Mouse (Mus musculus): ENCODE data around the gene Eif3l. TPM values are rescaled to one million over a fixed set of nuclear protein-coding genes. Genes with fewer than 3 reads are reported as not detected.

Eif3l gene
- total RNA-seq, 2 experiments from 2014 or later, result 69.4 to 74.8 TPM

- DNase-seq, result no peak
Observed at GRCm38 (mm10) chr15:79124331-79124875, 49.4 kb downstream of the Eif3l start.

GRCm38 (mm10) chr15:79126217-79126932 lies 51.4 kb downstream of the Eif3l start:
- peak in 1 of 2 experiments; percentile 38 for DNase-seq

- DNase-seq, result no peak
Observed at GRCm38 (mm10) chr15:79127101-79127500, 52.1 kb downstream of the Eif3l start.

GRCm38 (mm10) chr15:79128208-79128607 lies 53.2 kb downstream of the Eif3l start:
- DNase-seq, result no peak

GRCm38 (mm10) chr15:79129311-79129710 lies 54.3 kb downstream of the Eif3l start:
- no peak for DNase-seq

- DNase-seq, result no peak
Observed at GRCm38 (mm10) chr15:79130782-79131181, 55.8 kb downstream of the Eif3l start.

- DNase-seq, result no peak
Observed at GRCm38 (mm10) chr15:79131442-79131841, 56.5 kb downstream of the Eif3l start.

GRCm38 (mm10) chr15:79133191-79133661 lies 58.2 kb downstream of the Eif3l start:
- no peak for DNase-seq

GRCm38 (mm10) chr15:79134496-79135270 lies 59.7 kb downstream of the Eif3l start:
- DNase-seq, result no peak

GRCm38 (mm10) chr15:79135332-79135731 lies 60.4 kb downstream of the Eif3l start:
- DNase-seq, result no peak

GRCm38 (mm10) chr15:79135783-79136575 lies 61.0 kb downstream of the Eif3l start:
- no peak for DNase-seq

GRCm38 (mm10) chr15:79139640-79140039 lies 64.7 kb downstream of the Eif3l start:
- DNase-seq, result no peak

GRCm38 (mm10) chr15:79140866-79141565 lies 66.0 kb downstream of the Eif3l start, which contains the start of the genes Polr2f and 1700088E04Rik:
Gene Polr2f (plus strand): TSS chr15:79141009.
Gene 1700088E04Rik (minus strand): TSS chr15:79141253.
- DNase-seq, result peak; percentile 94 to 95

GRCm38 (mm10) chr15:79141566-79141917 lies 66.6 kb downstream of the Eif3l start:
- DNase-seq, result no peak

GRCm38 (mm10) chr15:79143316-79143715 lies 68.3 kb downstream of the Eif3l start:
- DNase-seq, result no peak

Other genes starting within 250 kb of the Eif3l start
- 10 to 100 TPM; 12.4 to 13.2 TPM for gene Cdc42ep1, start 232.6 kb upstream of the Eif3l start, total RNA-seq (2021)
- not detected for gene Lgals2, start 219.7 kb upstream of the Eif3l start, total RNA-seq (2021)
- gene Gga1, start 198.0 kb upstream of the Eif3l start, total RNA-seq (2021), result 10 to 100 TPM; 56.2 to 58.6 TPM
- gene Gm49510, start 175.5 kb upstream of the Eif3l start, total RNA-seq (2021), result under 1 TPM in 1 of 2 experiments, not detected in 1; 0.33 TPM
- gene Sh3bp1, start 175.4 kb upstream of the Eif3l start, total RNA-seq (2021), result 10 to 100 TPM; 32.0 to 33.3 TPM
- gene Pdxp, start 161.3 kb upstream of the Eif3l start, total RNA-seq (2021), result 100 to 1,000 TPM; 171 to 176 TPM
- gene Lgals1, start 148.5 kb upstream of the Eif3l start, total RNA-seq (2021), result 10 to 100 TPM; 18.2 to 19.2 TPM
- 10 to 100 TPM; 36.7 to 39.5 TPM for gene Nol12, start 140.2 kb upstream of the Eif3l start, total RNA-seq (2021)
- gene Triobp, start 127.5 kb upstream of the Eif3l start, total RNA-seq (2021), result 10 to 100 TPM in 1 of 2 experiments, 1 to 10 TPM in 1; 7.7 to 12.7 TPM
- gene H1f0, start 46.7 kb upstream of the Eif3l start, total RNA-seq (2021), result 10 to 100 TPM; 88.9 to 89.5 TPM
- not detected for gene Galr3, start 33.3 kb upstream of the Eif3l start, total RNA-seq (2021)
- 10 to 100 TPM; 17.6 to 20.7 TPM for gene Ankrd54, start 12.3 kb upstream of the Eif3l start, total RNA-seq (2021)
- gene Micall1, start 33.7 kb downstream of the Eif3l start, total RNA-seq (2021), result 10 to 100 TPM; 33.1 to 34.5 TPM
- 100 to 1,000 TPM in 1 of 2 experiments, 10 to 100 TPM in 1; 98.9 to 101 TPM for gene Polr2f, start 65.8 kb downstream of the Eif3l start, total RNA-seq (2021)
- 1 to 10 TPM; 8.9 to 9.3 TPM for gene 1700088E04Rik, start 66.1 kb downstream of the Eif3l start, total RNA-seq (2021)
- gene Sox10, start 90.1 kb downstream of the Eif3l start, total RNA-seq (2021), result 10 to 100 TPM; 28.9 to 31.6 TPM
- 10 to 100 TPM; 43.9 to 48.3 TPM for gene Pick1, start 154.0 kb downstream of the Eif3l start, total RNA-seq (2021)
- under 1 TPM; 0.50 to 0.99 TPM for gene Gm49486, start 154.2 kb downstream of the Eif3l start, total RNA-seq (2021)
- gene Slc16a8, start 179.6 kb downstream of the Eif3l start, total RNA-seq (2021), result under 1 TPM in 1 of 2 experiments, not detected in 1; 0.30 TPM
- gene Baiap2l2, start 210.4 kb downstream of the Eif3l start, total RNA-seq (2021), result 1 to 10 TPM; 1.8 to 2.6 TPM